Mouse (Mus musculus): ENCODE measurements around the gene Tnfrsf17.

GRCm38 (mm10) chr16:11365626-11366025 is 52.0 kb downstream of the Tnfrsf17 start:
- TF ChIP-seq POLR2A (IDR thresholded peaks at IDR 0.05; ENCODE audit: low read depth, low read length) (no peak), CTCF (IDR thresholded peaks at IDR 0.05; ENCODE audit: borderline replicate concordance, insufficient read depth, low read length) (no peak)
